Mouse (Mus musculus) c-Kit-positive CD71-negative TER-119-negative erythroid progenitor cells, embryonic 14.5 days (primary cell): Measurements from ENCODE around the gene Cant1.

ENCODE experiments used
- DNase-seq: peaks from one replicate; pipeline ENCODE4 v3.0.0-alpha.2; 2013; ENCODE audit warnings: low read depth

The Cant1 gene

GRCm38 (mm10) chr11:118372641-118373040, 46.2 kb downstream of the Cant1 start:
- DNase-seq: no peak

DNA sequence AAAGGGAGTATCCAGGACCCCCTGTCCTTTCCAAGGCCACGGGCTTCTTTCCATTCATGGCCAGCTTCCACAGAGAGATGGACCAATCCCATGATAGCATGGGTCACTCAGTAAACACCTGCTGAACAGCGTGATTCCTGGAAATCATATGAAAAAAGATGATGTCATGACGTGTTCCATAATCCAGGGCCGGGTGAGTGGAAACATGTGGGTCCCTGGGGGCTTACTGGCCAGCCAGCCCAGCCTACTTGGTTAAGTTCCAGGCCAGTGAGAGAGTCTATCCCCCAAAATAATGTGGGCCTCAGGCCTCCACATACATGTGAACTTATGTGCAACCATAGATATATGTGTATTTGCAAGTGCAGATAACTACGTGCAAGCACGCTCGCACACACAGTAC, 47.0 kb downstream of the Cant1 start:
- DNase-seq: no peak

DNA sequence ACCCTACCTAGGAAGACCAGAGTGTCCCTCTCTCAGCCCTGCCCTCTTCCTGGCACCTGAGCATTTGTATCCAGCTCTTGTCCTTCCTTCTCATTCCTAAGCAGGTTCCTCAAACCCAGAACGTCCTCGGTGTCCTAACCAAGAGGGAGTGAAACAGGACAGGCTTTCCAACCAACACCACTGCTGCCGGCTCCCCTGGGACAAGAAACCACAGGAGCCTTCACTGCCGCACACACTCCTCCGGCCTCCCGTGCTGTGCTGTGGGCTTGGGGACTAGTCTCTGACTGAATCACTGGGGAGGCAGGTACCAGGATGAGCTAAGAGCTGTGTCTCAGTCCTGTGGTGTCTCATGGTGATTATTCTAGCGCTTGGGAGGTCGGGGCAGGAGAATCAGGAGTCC, 49.2 kb downstream of the Cant1 start:
- no peak for DNase-seq

DNA sequence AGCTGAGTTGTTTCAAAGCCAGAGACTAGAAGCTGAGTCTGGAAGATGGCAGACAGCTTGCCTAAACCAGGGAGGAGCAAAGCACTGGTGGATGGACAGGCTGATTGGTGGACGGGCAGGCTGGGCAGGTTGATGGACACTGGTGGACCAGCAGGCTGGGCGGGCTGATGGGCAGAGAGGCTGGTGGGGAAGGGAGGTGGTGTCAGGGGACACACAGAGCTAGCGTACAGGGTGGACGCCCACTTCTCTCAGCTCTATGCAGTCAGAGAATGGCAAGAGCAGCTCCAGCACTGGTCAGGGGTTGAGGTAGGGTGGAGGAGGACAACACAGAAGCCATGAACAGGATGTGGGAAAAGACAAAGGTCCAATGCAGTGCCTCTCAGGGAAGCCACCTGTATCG, 49.6 kb downstream of the Cant1 start:
- DNase-seq: no peak

DNA sequence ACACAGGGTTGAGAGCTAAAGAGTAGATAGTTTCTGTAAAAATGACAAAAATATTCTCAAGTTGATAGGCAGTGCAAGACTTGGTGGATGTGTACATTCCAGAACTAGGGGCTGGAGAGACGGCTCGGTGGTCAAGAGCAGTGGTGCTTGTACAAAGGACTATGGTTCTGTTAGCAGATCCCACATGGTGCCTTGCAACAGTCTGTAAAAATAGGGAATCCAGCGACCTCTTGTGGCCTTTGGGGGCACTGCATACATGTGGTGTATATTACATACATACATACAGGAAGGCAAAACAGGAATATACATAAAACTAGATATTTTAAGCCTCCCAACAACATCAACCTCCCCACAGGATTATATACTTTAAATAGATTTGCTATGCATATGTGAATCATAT, 50.6 kb downstream of the Cant1 start:
- DNase-seq: peak; percentile 48

GRCm38 (mm10) chr11:118366559-118366958, 52.3 kb downstream of the Cant1 start:
- no peak for DNase-seq

- no peak for DNase-seq
These were observed 52.8 kb downstream of the Cant1 start for GRCm38 (mm10) chr11:118366108-118366507.

- DNase-seq: no peak
These were observed 53.7 kb downstream of the Cant1 start for GRCm38 (mm10) chr11:118365171-118365570.

GRCm38 (mm10) chr11:118364021-118364420, 54.9 kb downstream of the Cant1 start:
- DNase-seq: no peak

GRCm38 (mm10) chr11:118362971-118363518, 55.8 kb downstream of the Cant1 start:
- DNase-seq: no peak

DNA sequence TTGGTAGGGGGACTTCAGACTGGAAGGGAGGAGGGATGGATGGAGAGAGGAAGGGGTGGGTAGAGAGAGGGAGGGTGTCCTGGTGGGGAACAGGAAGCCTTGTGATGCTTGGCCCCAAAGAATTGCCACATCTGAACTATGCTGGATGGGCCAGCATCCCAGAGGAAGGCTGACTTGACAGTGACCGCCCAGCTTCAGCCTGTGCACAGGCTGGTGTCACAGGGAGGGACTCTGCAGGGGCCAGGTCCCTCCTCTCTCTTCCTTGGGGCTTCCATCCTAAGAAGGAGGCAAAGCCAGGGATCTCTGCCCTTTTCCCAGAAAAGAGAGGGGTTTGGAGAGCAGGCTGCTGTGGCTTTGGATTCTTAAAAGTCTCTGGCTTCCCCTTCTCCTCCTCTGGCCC, 56.4 kb downstream of the Cant1 start:
- DNase-seq: no peak

- DNase-seq: no peak
These were observed 58.0 kb downstream of the Cant1 start for GRCm38 (mm10) chr11:118360907-118361341.

GRCm38 (mm10) chr11:118360491-118360890, 58.4 kb downstream of the Cant1 start:
- DNase-seq: no peak
